Mouse (Mus musculus) limb, embryonic 14.5 days (tissue): Measurements from ENCODE around the gene Smok3c. TPM values are rescaled to one million over a fixed set of nuclear protein-coding genes. Genes with fewer than 3 reads are reported as not detected.
"Not testable (repeated sequence)": the region's sequence is repeated elsewhere in the genome, so short reads cannot be mapped to it uniquely, and the experiment has no call there.

ENCODE experiments used
- ATAC-seq: fragments of 200-750 bp; cut with Nextera tagmentation; 2 replicates; pipeline ENCODE4 v1.8.0; 2017; ENCODE audit warnings: low read depth, moderate number of reproducible peaks, moderate TSS enrichment; ENCODE audit not compliant: low FRiP score
- DNase-seq: peaks from one replicate; pipeline ENCODE4 v3.0.0-alpha.2; 2015; ENCODE audit warnings: low spot score
- H3K27ac ChIP-seq: fragments of 300-500 bp; sonication (generic); replicated peaks from 2 replicates; pipeline ENCODE4 v1.5.1; 2014; ENCODE audit warnings: low read depth, mild to moderate bottlenecking, low read length, moderate library complexity, mixed read lengths
- H3K27me3 ChIP-seq: fragments of 300-500 bp; sonication (generic); 2 replicates; pipeline ENCODE4 v1.6.1; 2014; ENCODE audit warnings: low read length, mixed read lengths; ENCODE audit not compliant: control insufficient read depth, insufficient read depth
- H3K36me3 ChIP-seq: fragments of 300-500 bp; sonication (generic); 2 replicates; pipeline ENCODE4 v1.6.1; 2014; ENCODE audit warnings: mild to moderate bottlenecking, low read length, moderate library complexity, mixed read lengths; ENCODE audit not compliant: control insufficient read depth, insufficient read depth
- H3K4me1 ChIP-seq: fragments of 300-500 bp; sonication (generic); 2 replicates; pipeline ENCODE4 v1.6.1; 2014; ENCODE audit warnings: antibody characterized with exemption, low read length, mixed read lengths; ENCODE audit not compliant: control insufficient read depth, insufficient read depth
- H3K4me2 ChIP-seq: fragments of 300-500 bp; sonication (generic); replicated peaks from 2 replicates; pipeline ENCODE4 v1.6.1; 2014; ENCODE audit warnings: low read depth, mild to moderate bottlenecking, low read length, moderate library complexity; ENCODE audit not compliant: severe bottlenecking
- H3K4me3 ChIP-seq: fragments of 300-500 bp; sonication (generic); replicated peaks from 2 replicates; pipeline ENCODE4 v1.5.1; 2014; ENCODE audit warnings: low read length
- H3K9ac ChIP-seq: fragments of 300-500 bp; sonication (generic); 2 replicates; pipeline ENCODE4 v1.6.1; 2014; ENCODE audit warnings: mild to moderate bottlenecking, low read depth, low read length, moderate library complexity; ENCODE audit not compliant: severe bottlenecking
- H3K9me3 ChIP-seq: fragments of 300-500 bp; sonication (generic); 2 replicates; pipeline ENCODE4 v1.6.1; 2016; ENCODE audit warnings: low read length; ENCODE audit not compliant: control insufficient read depth
- POLR2A ChIP-seq: fragments of 200-500 bp; IDR thresholded peaks from 2 replicates; pipeline ENCODE4 v1.8.0; 2012; ENCODE audit warnings: inconsistent platforms, mild to moderate bottlenecking, moderate library complexity, borderline replicate concordance; ENCODE audit not compliant: insufficient read depth, insufficient read length; ENCODE audit errors: extremely low read depth
- WGBS: fragments of 180-500 bp; shearing (Covaris S2); extraction: QIAGEN DNeasy Blood & Tissue Kit; methylation state at CpG from one replicate; pipeline ENCODE4 v1.1.7; 2014; 5-methylcytosine and 5-hydroxymethylcytosine counted together
- polyA plus RNA-seq, 2 experiments: library from polyadenylated mRNA; depleted of rRNA in 1 of 2; stranded (reverse) in 1 of 2; unstranded in 1 of 2; fragments of >200 nt; fragmentation: Nextera tagmentation in 1 of 2; extraction: Ambion mirVana in 1 of 2; gene quantifications; 2 replicates each; pipeline versions ENCODE4 v1.2.1 to v1.2.3; 2012 to 2014

Gene Smok3c
- polyA plus RNA-seq (2012; rRNA removed), result not detected in 2 replicates
- polyA plus RNA-seq (2014; fragmentation: Nextera tagmentation; extraction: Ambion mirVana), result not detected in 2 replicates

DNA sequence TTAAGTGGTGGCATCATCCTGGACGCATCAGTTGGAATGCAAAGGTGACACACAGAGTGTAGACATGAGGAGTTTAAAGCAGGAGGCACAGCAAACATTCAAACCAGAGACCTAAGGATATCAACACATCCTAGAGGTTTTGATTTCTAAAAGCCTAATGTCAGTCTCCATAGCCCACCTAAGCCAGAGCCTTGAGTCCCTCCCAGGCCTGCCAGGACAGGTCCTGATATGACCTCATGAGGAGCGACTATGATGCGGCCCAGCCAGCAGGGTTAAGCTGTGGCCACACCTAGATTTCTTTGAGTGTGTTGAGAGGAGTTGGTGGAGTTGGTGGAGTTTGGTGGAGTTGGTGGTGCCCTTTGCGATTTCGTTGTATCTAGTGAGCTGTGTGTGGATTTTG, at the start of gene Smok3c:
TSS of gene Smok3c (plus strand) at position 301 of the 400 bp plus-strand sequence.
- not testable (repeated sequence) for H3K36me3 ChIP-seq, H3K4me1 ChIP-seq, DNase-seq, H3K27ac ChIP-seq, H3K4me2 ChIP-seq, H3K9me3 ChIP-seq, ATAC-seq, H3K9ac ChIP-seq, H3K4me3 ChIP-seq, H3K27me3 ChIP-seq
- WGBS, result no CpG with 5 or more reads among the region's 5 CpGs

DNA sequence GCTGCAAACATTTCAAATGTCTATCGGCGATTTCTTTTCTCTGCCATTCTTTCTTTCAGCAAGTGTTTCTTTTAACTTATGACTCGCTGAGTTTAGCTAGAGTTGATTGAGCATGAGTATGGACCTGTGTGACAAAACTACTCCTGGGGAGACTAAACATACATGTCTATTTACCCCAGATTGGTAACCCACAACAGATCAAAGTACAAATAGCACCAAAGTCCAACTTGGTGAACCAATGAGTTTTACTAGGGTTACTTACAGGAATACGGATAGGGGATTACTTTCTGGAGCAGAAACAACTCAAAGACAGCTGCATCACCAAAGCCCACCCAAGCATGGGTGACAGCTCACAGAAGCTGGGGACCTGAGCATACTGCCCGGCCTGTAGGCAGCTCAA, 43.6 kb upstream of the Smok3c start:
- Histone ChIP-seq H3K36me3 (no peaks in the 10 kb centered on the region), H3K27me3 (no peaks in the 10 kb centered on the region), H3K4me2 (no peak overlapping the region), H3K27ac (no peak overlapping the region), H3K4me1 (no peaks in the 10 kb centered on the region), H3K9ac (no peak overlapping the region), H3K4me3 (no peak overlapping the region), H3K9me3 (no peaks in the 10 kb centered on the region)
- no peak for TF ChIP-seq POLR2A
- ATAC-seq, result no peak
- 86% methylated on average over 5 of the region's 5 CpGs for WGBS
- no peak for DNase-seq

DNA sequence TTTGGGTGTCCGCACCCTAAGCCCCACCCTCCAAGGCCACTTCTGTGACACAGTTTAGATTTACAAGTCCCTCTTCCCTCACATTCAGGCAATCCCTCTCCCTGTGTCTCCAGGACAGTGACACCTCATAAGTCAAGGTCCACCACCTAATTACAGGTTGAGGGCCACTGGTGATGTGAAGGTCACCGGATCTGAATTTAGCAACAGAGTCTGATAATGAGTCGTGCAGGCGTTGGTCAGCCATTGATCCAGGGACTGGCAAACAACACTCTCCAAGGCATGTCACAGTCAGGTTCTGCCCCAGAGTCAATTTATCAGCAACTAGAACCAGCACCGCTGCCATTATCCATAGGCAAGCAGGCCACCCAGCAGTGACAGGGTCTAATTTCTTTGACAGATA, 40.6 kb upstream of the Smok3c start:
- TF ChIP-seq POLR2A, result no peak
- ATAC-seq (no peak), DNase-seq (no peak)
- no peaks in the 10 kb centered on the region for H3K4me1 ChIP-seq
- 81% methylated on average over 5 of the region's 5 CpGs for WGBS
- H3K9ac ChIP-seq, result no peak overlapping the region
- H3K27me3 ChIP-seq, result no peaks in the 10 kb centered on the region
- H3K36me3 ChIP-seq, result no peaks in the 10 kb centered on the region
- H3K4me3 ChIP-seq, result no peak overlapping the region
- H3K9me3 ChIP-seq, result no peaks in the 10 kb centered on the region
- H3K4me2 ChIP-seq, result no peak overlapping the region
- no peak overlapping the region for H3K27ac ChIP-seq

DNA sequence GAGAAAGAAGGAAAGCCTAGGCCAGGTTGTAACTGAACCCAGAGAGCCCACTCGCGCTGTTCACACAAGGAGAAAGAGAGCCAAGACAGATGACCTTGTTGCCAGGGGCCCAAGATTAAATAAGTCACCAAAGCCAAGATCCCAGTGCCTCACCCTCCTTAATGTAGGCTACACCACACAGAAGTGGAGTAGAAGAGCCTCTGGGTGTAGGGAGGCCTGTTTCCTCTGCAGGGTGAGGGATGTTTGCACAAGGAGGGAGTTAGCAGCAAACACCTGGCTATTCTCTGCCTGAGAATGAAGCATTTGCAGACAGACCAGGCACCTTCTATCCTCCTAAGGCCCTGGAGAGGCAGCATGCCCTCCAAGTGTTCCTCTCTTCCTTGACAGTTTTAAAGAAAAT, 36.5 kb upstream of the Smok3c start:
- Histone ChIP-seq H3K36me3 (no peaks in the 10 kb centered on the region), H3K9me3 (no peaks in the 10 kb centered on the region), H3K27me3 (no peaks in the 10 kb centered on the region), H3K4me1 (no peaks in the 10 kb centered on the region), H3K4me3 (no peak overlapping the region), H3K4me2 (no peak overlapping the region), H3K27ac (no peak overlapping the region), H3K9ac (no peak overlapping the region)
- no peak for DNase-seq
- TF ChIP-seq POLR2A, result no peak
- WGBS, result 98% methylated on average over 2 of the region's 2 CpGs
- ATAC-seq, result no peak

DNA sequence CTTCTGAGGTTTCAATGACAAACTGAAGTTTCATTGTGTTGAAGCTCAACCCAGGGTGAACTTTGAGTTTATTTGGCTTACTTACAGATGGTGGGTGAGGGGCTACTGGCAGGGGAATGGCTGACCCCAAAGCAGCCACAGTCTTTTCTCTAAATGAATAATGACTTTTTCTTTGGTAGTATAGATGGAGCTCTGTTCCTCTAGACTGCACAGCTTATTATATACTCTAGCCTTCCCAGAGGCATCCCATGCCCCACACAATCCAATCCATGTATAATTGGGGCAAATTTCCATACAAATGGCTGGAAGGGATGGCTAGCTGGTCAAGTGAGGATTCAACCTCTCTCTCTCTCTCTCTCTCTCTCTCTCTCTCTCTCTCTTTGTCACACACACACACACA, 36.0 kb upstream of the Smok3c start:
- DNase-seq (no peak), ATAC-seq (no peak)
- Histone ChIP-seq H3K4me3 (no peak overlapping the region), H3K9ac (no peak overlapping the region), H3K27me3 (no peaks in the 10 kb centered on the region), H3K36me3 (no peaks in the 10 kb centered on the region), H3K4me1 (no peaks in the 10 kb centered on the region), H3K27ac (no peak overlapping the region), H3K4me2 (no peak overlapping the region), H3K9me3 (no peaks in the 10 kb centered on the region)
- no peak for TF ChIP-seq POLR2A

DNA sequence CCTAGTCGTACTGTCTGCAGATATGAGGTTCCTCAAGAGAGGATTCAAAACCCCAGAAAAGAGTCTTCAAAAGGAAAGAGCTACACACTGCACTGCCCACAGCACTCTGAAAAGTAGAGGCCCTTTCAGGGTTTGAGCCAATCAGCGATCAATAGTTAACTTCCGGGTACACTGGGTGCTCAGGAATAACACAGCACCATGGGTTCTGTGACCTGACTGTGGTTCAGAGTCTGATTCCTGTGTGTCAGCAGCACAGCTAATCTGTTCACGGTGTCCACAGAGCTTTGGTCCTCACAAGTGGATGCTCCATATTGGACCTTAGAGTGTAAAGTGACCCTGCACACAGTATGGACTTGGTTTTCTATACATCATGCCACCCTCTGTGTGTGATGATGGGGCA, 33.4 kb upstream of the Smok3c start:
- not testable (repeated sequence) for H3K4me1 ChIP-seq, H3K4me2 ChIP-seq, DNase-seq, H3K9ac ChIP-seq, H3K27me3 ChIP-seq, H3K9me3 ChIP-seq, H3K4me3 ChIP-seq, ATAC-seq, H3K36me3 ChIP-seq, H3K27ac ChIP-seq
- WGBS, result 85% methylated on average over 3 of the region's 4 CpGs

DNA sequence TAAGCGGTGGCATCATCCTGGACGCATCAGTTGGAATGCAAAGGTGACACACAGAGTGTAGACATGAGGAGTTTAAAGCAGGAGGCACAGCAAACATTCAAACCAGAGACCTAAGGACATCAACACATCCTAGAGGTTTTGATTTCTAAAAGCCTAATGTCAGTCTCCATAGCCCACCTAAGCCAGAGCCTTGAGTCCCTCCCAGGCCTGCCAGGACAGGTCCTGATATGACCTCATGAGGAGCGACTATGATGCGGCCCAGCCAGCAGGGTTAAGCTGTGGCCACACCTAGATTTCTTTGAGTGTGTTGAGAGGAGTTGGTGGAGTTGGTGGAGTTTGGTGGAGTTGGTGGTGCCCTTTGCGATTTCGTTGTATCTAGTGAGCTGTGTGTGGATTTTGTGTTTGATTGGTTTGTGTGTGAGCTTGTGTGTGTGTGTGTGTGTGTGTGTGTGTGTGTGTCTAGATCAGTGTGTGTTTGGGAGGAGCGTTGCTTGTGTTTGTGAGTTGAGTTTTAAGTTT, 32.0 kb upstream of the Smok3c start, which contains the start of the genes Smok3a and Smok3b:
TSS of gene Smok3a (plus strand) at position 301 of the 519 bp plus-strand sequence.
TSS of gene Smok3b (plus strand) at position 469 of the 519 bp plus-strand sequence.
- not testable (repeated sequence) for H3K4me1 ChIP-seq, H3K27ac ChIP-seq, H3K9ac ChIP-seq, H3K4me3 ChIP-seq, DNase-seq, H3K36me3 ChIP-seq, ATAC-seq, H3K9me3 ChIP-seq, H3K4me2 ChIP-seq, H3K27me3 ChIP-seq
- 97% methylated on average over 3 of the region's 7 CpGs for WGBS
